Mouse (Mus musculus) myocyte (in vitro differentiated cells): ENCODE data around the gene Trak1. TPM values are rescaled to one million over a fixed set of nuclear protein-coding genes. Genes with fewer than 3 reads are reported as not detected.

ENCODE experiments used
- H3K27me3 ChIP-seq: one replicate; pipeline ENCODE4 v1.6.1; 2011; ENCODE audit not compliant: control insufficient read depth, insufficient read depth, insufficient read length
- H3K36me3 ChIP-seq: one replicate; pipeline ENCODE4 v1.6.1; 2011; ENCODE audit not compliant: control insufficient read depth, insufficient read depth
- H3K4me2 ChIP-seq: one replicate; pipeline ENCODE4 v1.6.1; 2011; ENCODE audit warnings: low read depth, control low read depth
- H3K4me3 ChIP-seq: one replicate; pipeline ENCODE4 v1.5.1; 2011; ENCODE audit warnings: mild to moderate bottlenecking, control low read depth, moderate library complexity
- H3K79me2 ChIP-seq: one replicate; pipeline ENCODE4 v1.6.1; 2011; ENCODE audit not compliant: control insufficient read depth, insufficient read depth
- H3ac ChIP-seq: one replicate; pipeline ENCODE4 v1.6.1; 2011; ENCODE audit not compliant: control insufficient read depth, insufficient read length
- CEBPB ChIP-seq: IDR thresholded peaks from 2 replicates; pipeline ENCODE4 v1.6.1; 2011; ENCODE audit warnings: mild to moderate bottlenecking, moderate library complexity; ENCODE audit not compliant: poor library complexity, insufficient read depth, severe bottlenecking
- E2F4 ChIP-seq: IDR thresholded peaks from one replicate; pipeline ENCODE4 v1.6.1; 2011; ENCODE audit warnings: mild to moderate bottlenecking, control low read depth, moderate library complexity; ENCODE audit not compliant: insufficient read depth
- MAX ChIP-seq: IDR thresholded peaks from one replicate; pipeline ENCODE4 v1.6.1; 2011; ENCODE audit warnings: low read depth, mild to moderate bottlenecking, control low read depth
- MYOD1 ChIP-seq, 3 experiments: IDR thresholded peaks; one replicate each; pipeline ENCODE4 v1.6.1; 2011; ENCODE audit warnings: control low read depth in 2 of 3, low read depth in 2 of 3, mild to moderate bottlenecking in 2 of 3, moderate library complexity in 1 of 3; ENCODE audit not compliant: insufficient read length in 2 of 3, control insufficient read depth in 1 of 3
- MYOG ChIP-seq, 3 experiments: IDR thresholded peaks; one replicate each; pipeline ENCODE4 v1.6.1; 2011; ENCODE audit warnings: control low read depth in 2 of 3, low read depth in 2 of 3, mild to moderate bottlenecking in 2 of 3; ENCODE audit not compliant: insufficient read length in 2 of 3, control insufficient read depth in 1 of 3, insufficient read depth in 1 of 3
- POLR2A ChIP-seq: IDR thresholded peaks from one replicate; pipeline ENCODE4 v1.6.1; 2011; ENCODE audit warnings: low read depth, mild to moderate bottlenecking, control low read depth, moderate library complexity; ENCODE audit not compliant: insufficient read length
- POLR2AphosphoS2 ChIP-seq: IDR thresholded peaks from one replicate; pipeline ENCODE4 v1.6.1; 2011; ENCODE audit warnings: low read depth, control low read depth; ENCODE audit not compliant: insufficient read length
- REST ChIP-seq: IDR thresholded peaks from one replicate; pipeline ENCODE4 v1.6.1; 2011; ENCODE audit warnings: mild to moderate bottlenecking, control low read depth, moderate library complexity; ENCODE audit not compliant: insufficient read depth, insufficient read length
- SRF ChIP-seq: IDR thresholded peaks from one replicate; pipeline ENCODE4 v1.6.1; 2011; ENCODE audit warnings: low read depth; ENCODE audit not compliant: control insufficient read depth, insufficient read length
- TCF12 ChIP-seq: IDR thresholded peaks from one replicate; pipeline ENCODE4 v1.6.1; 2011; ENCODE audit warnings: mild to moderate bottlenecking, control low read depth; ENCODE audit not compliant: poor library complexity, insufficient read depth, severe bottlenecking
- TCF3 ChIP-seq: IDR thresholded peaks from one replicate; pipeline ENCODE4 v1.6.1; 2011; ENCODE audit warnings: low read depth, control low read depth; ENCODE audit not compliant: insufficient read length
- USF1 ChIP-seq: IDR thresholded peaks from one replicate; pipeline ENCODE4 v1.6.1; 2011; ENCODE audit warnings: low read depth, mild to moderate bottlenecking, control low read depth, moderate library complexity
- polyA plus RNA-seq: library from polyadenylated mRNA; unstranded; fragments of >200 nt; fragmentation: generic; extraction: Trizol; gene quantifications from one replicate; pipeline ENCODE4 v1.2.1, GENCODE M21; 2012; ENCODE audit warnings: missing spikeins

The Trak1 gene
- polyA plus RNA-seq, 1 experiment = 60.8 TPM

- H3ac ChIP-seq = no peak overlapping the region
- H3K36me3 ChIP-seq = no peaks in the 10 kb centered on the region
- H3K4me2 ChIP-seq = no peak overlapping the region
- peaks cover 32% of the 10 kb centered on the region for H3K79me2 ChIP-seq
- H3K4me3 ChIP-seq = no peak overlapping the region
- no peaks in the 10 kb centered on the region for H3K27me3 ChIP-seq
- TF ChIP-seq MAX (no peak), POLR2A (no peak), TCF12 (no peak), TCF3 (no peak), USF1 (no peak), MYOG (IDR thresholded peaks at IDR 0.05; ENCODE audit: control insufficient read depth in 1 of 3, insufficient read depth in 1 of 3, insufficient read length in 2 of 3, low read depth in 2 of 3) (no peak), E2F4 (no peak), MYOD1 (IDR thresholded peaks at IDR 0.05; ENCODE audit: control insufficient read depth in 1 of 3, insufficient read length in 2 of 3, low read depth in 2 of 3) (no peak), SRF (no peak), POLR2AphosphoS2 (no peak), CEBPB (no peak)
Measured at GRCm38 (mm10) chr9:121429592-121429991, 132.3 kb downstream of the Trak1 start.

- no peak for TF ChIP-seq E2F4
- no peak for TF ChIP-seq TCF3
- no peak for TF ChIP-seq MYOD1 (IDR thresholded peaks at IDR 0.05; ENCODE audit: control insufficient read depth in 1 of 3, insufficient read length in 2 of 3, low read depth in 2 of 3)
- TF ChIP-seq REST = no peak
- TF ChIP-seq CEBPB = no peak
- TF ChIP-seq SRF = no peak
- Histone ChIP-seq H3K79me2 (peaks cover 31% of the 10 kb centered on the region), H3ac (no peak overlapping the region), H3K36me3 (no peaks in the 10 kb centered on the region), H3K4me3 (no peak overlapping the region), H3K4me2 (peak overlapping the region; percentile 30), H3K27me3 (no peaks in the 10 kb centered on the region)
Measured at GRCm38 (mm10) chr9:121430379-121430778, 133.1 kb downstream of the Trak1 start.

- Histone ChIP-seq H3ac (no peak overlapping the region), H3K4me3 (no peak overlapping the region), H3K4me2 (no peak overlapping the region), H3K27me3 (no peaks in the 10 kb centered on the region), H3K36me3 (no peaks in the 10 kb centered on the region), H3K79me2 (peaks cover 5% of the 10 kb centered on the region)
- TF ChIP-seq POLR2A (no peak), MAX (no peak), POLR2AphosphoS2 (no peak), CEBPB (no peak), USF1 (no peak), SRF (no peak), TCF12 (no peak), TCF3 (no peak), MYOG (IDR thresholded peaks at IDR 0.05; ENCODE audit: control insufficient read depth in 1 of 3, insufficient read depth in 1 of 3, insufficient read length in 2 of 3, low read depth in 2 of 3) (no peak), MYOD1 (IDR thresholded peaks at IDR 0.05; ENCODE audit: control insufficient read depth in 1 of 3, insufficient read length in 2 of 3, low read depth in 2 of 3) (no peak), E2F4 (no peak), REST (no peak)
Measured at GRCm38 (mm10) chr9:121433745-121434528, 136.6 kb downstream of the Trak1 start.

GRCm38 (mm10) chr9:121435332-121435956, 138.1 kb downstream of the Trak1 start:
- H3K79me2 ChIP-seq = no peaks in the 10 kb centered on the region
- no peak overlapping the region for H3ac ChIP-seq
- no peak overlapping the region for H3K4me3 ChIP-seq
- no peaks in the 10 kb centered on the region for H3K27me3 ChIP-seq
- TF ChIP-seq TCF12 = peak; percentile 14
- peak; percentile 44 to 86 (median 44) for TF ChIP-seq MYOG (IDR thresholded peaks at IDR 0.05; ENCODE audit: control insufficient read depth in 1 of 3, insufficient read depth in 1 of 3, insufficient read length in 2 of 3, low read depth in 2 of 3)
- TF ChIP-seq POLR2A = no peak
- TF ChIP-seq MYOD1 (IDR thresholded peaks at IDR 0.05; ENCODE audit: control insufficient read depth in 1 of 3, insufficient read length in 2 of 3, low read depth in 2 of 3) = peak in 2 of 3 experiments; percentile 58 to 69
- peaks cover 4% of the 10 kb centered on the region for H3K36me3 ChIP-seq
- peak overlapping the region; percentile 35 for H3K4me2 ChIP-seq

- no peak for TF ChIP-seq POLR2A
- H3K36me3 ChIP-seq = peaks cover 11% of the 10 kb centered on the region
Measured at GRCm38 (mm10) chr9:121436501-121436900, 139.2 kb downstream of the Trak1 start.

More at GRCm38 (mm10) chr9:121436501-121436900, 139.2 kb downstream of the Trak1 start:
- Histone ChIP-seq H3K27me3 (no peaks in the 10 kb centered on the region), H3K4me2 (no peak overlapping the region), H3K79me2 (no peaks in the 10 kb centered on the region), H3K4me3 (no peak overlapping the region), H3ac (no peak overlapping the region)
